In genomic region chr3:153236262-153236661, GRCm38 (mm10) we compare ENCODE assay signal across 27 mouse cellular contexts.
DNase-seq lines count a peak whose midpoint lies in the region; ATAC-seq and TF ChIP-seq lines count a peak whose summit lies in the region.
"Had no signal": no experiment of that assay in that cellular context is flagged by ENCODE, and none has a peak within 500 bp of the region (broad histone marks: within the 10 kb centered on the region; RNA-seq: fewer than 3 reads in every experiment).

No protein-coding gene starts in this region.

- no peak for ATAC-seq in hindbrain, embryonic 16.5 days
- ATAC-seq: forebrain, embryonic 16.5 days; Patski had no signal

- H3K27ac ChIP-seq in left cerebral cortex, adult 2 months: peak overlapping the region; percentile 58
- H3K27ac ChIP-seq in cortical plate, adult 2 months (ENCODE audit: insufficient read depth, low read length): 0 out of 2 replicates have a peak overlapping the region, but pooled peaks have one; percentile 1
- H3K27ac ChIP-seq in hindbrain, embryonic 16.5 days (ENCODE audit: low read depth, low read length): no peak overlapping the region
- H3K27ac ChIP-seq: embryonic facial prominence, embryonic 10.5 days; embryonic facial prominence, embryonic 13.5 days; forebrain, embryonic 12.5 days; gastrocnemius, adult 2 months; hindbrain, embryonic 12.5 days; hindbrain, embryonic 15.5 days had no signal

- peaks cover 10% of the 10 kb centered on the region for H3K4me1 ChIP-seq in cortical plate, adult 2 months (ENCODE audit: control insufficient read depth, insufficient read depth, low read length)
- H3K4me1 ChIP-seq in hindbrain, embryonic 16.5 days (ENCODE audit: control insufficient read depth, insufficient read depth, low read depth, low read length): no peaks in the 10 kb centered on the region
- H3K4me1 ChIP-seq: forebrain, embryonic 12.5 days had no signal

- no peak overlapping the region for H3K4me3 ChIP-seq in left cerebral cortex, adult 2 months
- no peak overlapping the region for H3K4me3 ChIP-seq in cortical plate, adult 2 months (ENCODE audit: insufficient read depth, low read length)
- no peak overlapping the region for H3K4me3 ChIP-seq in hindbrain, embryonic 16.5 days (ENCODE audit: low read length)
- H3K4me3 ChIP-seq: embryonic facial prominence, embryonic 10.5 days; embryonic facial prominence, embryonic 13.5 days; erythroblast, embryonic 14.5 days; forebrain, embryonic 12.5 days; gastrocnemius, adult 2 months; hindbrain, embryonic 12.5 days; hindbrain, embryonic 15.5 days had no signal

- no peaks in the 10 kb centered on the region for H3K27me3 ChIP-seq in hindbrain, embryonic 16.5 days (replicated peaks; ENCODE audit: control insufficient read depth, insufficient read depth, low read length)
- H3K27me3 ChIP-seq: CH12.LX; embryonic facial prominence, embryonic 13.5 days; forebrain, embryonic 12.5 days; hindbrain, embryonic 12.5 days; hindbrain, embryonic 15.5 days; Patski had no signal

- intact Hi-C loops in left cerebral cortex, adult 2 months (cut with DNase I): loop anchor here (2.0 to 10.0 kb wide), 5 partner anchors 34 to 259 kb away; partner anchors contain the start of gene St6galnac5
- intact Hi-C loops in left cerebral cortex, postnatal 4 days (cut with DNase I): no loop called here

- no peak for TF ChIP-seq POLR2A in cortical plate, adult 2 months (IDR thresholded peaks at IDR 0.05; ENCODE audit: extremely low read depth, insufficient read depth, low read length)

- H3K36me3 ChIP-seq in hindbrain, embryonic 16.5 days (ENCODE audit: control insufficient read depth, insufficient read depth, low read length): no peaks in the 10 kb centered on the region
- H3K36me3 ChIP-seq: embryonic facial prominence, embryonic 10.5 days; embryonic facial prominence, embryonic 13.5 days; forebrain, embryonic 12.5 days; hindbrain, embryonic 12.5 days; hindbrain, embryonic 15.5 days had no signal

- TF ChIP-seq CTCF in left cerebral cortex, adult 2 months (IDR thresholded peaks at IDR 0.05): no peak
- TF ChIP-seq CTCF in cortical plate, adult 2 months (IDR thresholded peaks at IDR 0.05; ENCODE audit: extremely low read depth, insufficient read depth, low read length): no peak

- WGBS in hindbrain, embryonic 16.5 days: 89% methylated on average over 9 of the region's 9 CpGs

- no peak overlapping the region for H3K9ac ChIP-seq in hindbrain, embryonic 16.5 days (ENCODE audit: low read depth, low read length)
- H3K9ac ChIP-seq: embryonic facial prominence, embryonic 13.5 days; forebrain, embryonic 12.5 days; hindbrain, embryonic 12.5 days; hindbrain, embryonic 15.5 days had no signal

- peak; percentile 29 for DNase-seq in layer of hippocampus, adult 11-12 months (ENCODE audit: low spot score)
- no peak for DNase-seq in layer of hippocampus, postnatal 25 days (ENCODE audit: extremely low spot score in 1 of 2, low spot score in 1 of 2)
- no peak for DNase-seq in left cerebral cortex, adult 2 months (ENCODE audit: extremely low spot score in 1 of 2, low spot score in 2 of 2)
- no peak for DNase-seq in left cerebral cortex, postnatal 4 days
- DNase-seq: adrenal gland, postnatal 10 days; adrenal gland, postnatal 36 days; B cell, adult 2 months; cerebellum, adult 11 months; cerebellum, adult 2 months; cerebellum, adult 9-11 months; cerebellum, postnatal 25 days; embryo, embryonic 11 days; gastrocnemius, adult 2 months; gastrocnemius, postnatal 14 days had no signal

- H3K4me2 ChIP-seq in hindbrain, embryonic 16.5 days (ENCODE audit: low read length): no peak overlapping the region
- H3K4me2 ChIP-seq: embryonic facial prominence, embryonic 13.5 days; forebrain, embryonic 12.5 days; heart, embryonic 11.5 days; hindbrain, embryonic 12.5 days; hindbrain, embryonic 15.5 days had no signal

- H3K9me3 ChIP-seq in hindbrain, embryonic 16.5 days (ENCODE audit: control insufficient read depth, low read length): no peaks in the 10 kb centered on the region
- H3K9me3 ChIP-seq: embryonic facial prominence, embryonic 10.5 days; embryonic facial prominence, embryonic 13.5 days; forebrain, embryonic 12.5 days; G1E; hindbrain, embryonic 12.5 days; hindbrain, embryonic 15.5 days had no signal
